Mouse (Mus musculus): ENCODE data around the gene Gnrhr.

Gene Gnrhr

DNA sequence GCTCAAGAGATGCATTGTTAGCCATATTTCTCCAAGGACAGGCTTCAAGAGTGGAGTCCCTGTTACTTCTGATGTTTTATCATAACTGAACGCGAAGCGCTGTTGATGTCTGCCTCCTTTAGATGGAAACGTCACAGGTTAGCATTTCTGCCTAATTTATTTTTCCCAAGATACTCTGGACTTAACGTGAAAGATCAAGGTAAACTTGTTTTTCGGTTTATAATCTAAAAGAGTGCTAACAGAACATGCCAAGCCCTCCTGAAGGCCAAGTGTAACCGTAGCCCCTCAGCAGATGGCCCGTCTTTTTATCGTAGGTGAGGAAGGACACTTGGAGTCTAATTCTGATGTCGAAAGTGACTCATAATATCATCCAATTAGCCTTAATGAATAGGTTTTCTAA is at the start of gene Gnrhr:
Gene Gnrhr (minus strand): TSS at position 101 of the 400 bp plus-strand sequence.
- no peak for DNase-seq (ENCODE audit: low spot score in 2 of 2)

DNA sequence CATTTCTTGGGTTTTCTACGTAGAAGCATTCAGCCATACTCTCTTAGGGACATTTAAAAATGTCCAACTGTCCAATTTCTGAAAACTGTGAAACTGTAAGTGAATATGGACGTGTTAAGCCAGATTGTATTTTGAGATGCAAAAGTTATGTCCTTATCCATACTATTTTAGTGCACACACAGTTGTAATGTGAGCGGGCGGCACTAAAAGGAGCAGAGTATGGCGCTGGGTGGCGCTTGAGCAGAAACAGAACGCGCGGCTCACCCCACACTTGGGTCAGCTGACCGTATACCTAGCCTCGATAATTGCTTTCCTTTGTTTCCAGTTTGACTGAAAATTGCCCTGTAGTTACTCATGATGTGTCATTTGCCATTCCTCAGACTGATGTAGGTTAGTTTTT is 48.9 kb upstream of the Gnrhr start:
- no peak for DNase-seq (ENCODE audit: low spot score in 2 of 2)

DNA sequence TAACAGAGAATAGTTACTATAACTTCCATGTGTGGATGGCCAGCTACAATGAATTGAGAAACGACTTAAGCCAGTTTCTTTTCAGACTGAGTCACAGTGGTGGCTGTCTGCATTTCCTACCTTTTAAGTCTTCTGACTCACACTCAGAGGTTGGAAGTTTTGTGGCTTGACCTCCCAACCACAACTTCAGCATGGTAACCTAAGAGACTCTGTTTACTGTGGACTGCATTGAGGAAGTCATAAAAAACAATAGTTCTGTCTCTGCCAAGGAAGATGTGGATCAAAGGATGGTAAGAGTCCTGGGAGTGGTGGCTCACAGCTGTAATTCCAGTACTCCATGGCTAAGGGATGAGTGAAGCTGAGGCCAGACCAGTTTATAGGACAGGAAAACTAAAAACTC is 47.2 kb upstream of the Gnrhr start:
- DNase-seq (ENCODE audit: low spot score in 2 of 2), result no peak

DNA sequence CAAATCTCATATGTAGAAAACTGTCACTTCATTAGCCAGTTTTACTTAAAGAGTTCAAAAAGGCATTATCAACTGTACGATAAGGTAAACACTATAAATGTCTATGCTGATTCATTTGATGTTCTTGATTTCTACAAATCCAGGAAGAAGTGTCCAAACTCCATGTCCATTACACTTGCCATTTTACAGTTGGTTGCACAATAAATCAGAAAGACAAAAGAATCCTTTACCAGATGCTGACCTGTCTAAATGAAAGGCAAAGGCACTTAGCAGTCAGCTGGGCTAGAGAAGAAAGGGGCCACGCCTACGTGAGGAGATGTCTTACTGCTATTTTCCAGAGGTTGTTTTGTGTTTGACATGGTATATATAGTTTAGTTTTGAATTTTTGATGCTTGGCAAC is 46.6 kb upstream of the Gnrhr start:
- no peak for DNase-seq (ENCODE audit: low spot score in 2 of 2)

DNA sequence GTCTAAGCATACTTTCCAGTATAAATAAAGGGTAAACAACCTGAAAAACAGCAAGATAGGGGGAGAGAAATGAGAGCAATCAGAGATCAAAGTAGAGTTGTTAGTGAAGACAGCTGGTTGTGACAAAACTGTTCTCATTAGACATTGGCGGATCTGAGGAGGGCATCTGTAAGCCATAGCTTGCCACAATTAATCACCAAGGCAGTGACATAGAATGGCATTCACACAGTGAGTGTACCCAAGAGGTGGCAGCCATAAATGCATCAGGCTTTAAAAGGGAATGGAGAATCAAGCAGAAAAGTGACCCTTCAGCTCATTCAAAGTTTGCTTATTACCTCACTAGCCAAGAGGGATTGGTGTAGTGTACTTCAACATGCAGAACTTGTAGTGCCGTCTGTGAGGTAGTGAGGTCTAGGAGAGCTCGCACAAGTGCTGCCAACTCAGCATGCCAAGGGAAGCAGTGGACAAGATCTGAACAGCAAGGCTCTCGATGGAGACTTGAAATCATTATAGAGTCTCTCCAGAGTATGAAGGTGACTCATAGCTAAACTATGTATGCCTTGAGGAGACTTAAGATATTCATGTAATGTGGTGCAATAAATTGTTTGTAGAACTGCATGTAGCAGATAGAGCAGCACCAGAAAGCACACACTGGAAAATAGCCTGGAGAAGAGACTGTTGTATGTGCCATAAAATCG is 29.6 kb upstream of the Gnrhr start:
- no peak for DNase-seq (ENCODE audit: low spot score in 2 of 2)

DNA sequence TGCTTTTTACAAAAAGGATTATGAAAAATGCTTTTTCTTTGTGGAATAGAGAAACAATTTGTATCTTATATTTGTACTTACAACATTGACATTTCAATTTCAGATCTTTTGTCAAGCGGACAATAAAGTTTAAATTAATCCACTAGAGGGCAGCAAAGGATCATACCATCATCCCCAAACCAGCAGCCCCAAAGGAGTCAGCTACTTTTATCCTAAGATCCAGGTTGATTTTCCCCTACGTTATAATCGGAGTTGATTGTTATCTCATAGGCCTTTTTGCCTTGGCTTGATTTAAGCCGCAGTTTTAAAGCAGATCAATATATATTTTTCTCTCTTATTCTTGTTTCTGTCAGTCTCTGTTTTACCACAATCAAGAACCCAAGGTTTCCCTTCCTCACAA is 6.3 kb downstream of the Gnrhr start:
- DNase-seq (ENCODE audit: low spot score in 2 of 2), result no peak

DNA sequence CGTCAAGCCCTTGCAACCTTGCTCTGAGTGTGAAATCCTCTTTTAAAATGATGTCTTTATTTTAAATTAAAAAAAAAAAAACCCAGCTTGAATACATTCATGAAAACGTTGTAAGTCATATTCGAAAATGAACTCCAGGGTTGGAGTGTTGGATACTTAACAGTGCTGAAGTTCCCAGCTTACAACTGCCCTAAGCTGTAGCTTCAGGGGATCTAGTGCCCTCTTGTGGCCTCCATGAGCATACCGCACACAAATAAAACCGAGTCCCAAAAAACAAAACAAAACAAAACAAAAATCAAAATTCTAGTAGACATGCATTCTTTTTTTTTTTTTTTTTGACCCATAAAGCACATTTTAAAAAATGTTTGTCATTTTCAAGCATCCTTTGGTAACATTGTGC is 6.9 kb downstream of the Gnrhr start:
- no peak for DNase-seq (ENCODE audit: low spot score in 2 of 2)

DNA sequence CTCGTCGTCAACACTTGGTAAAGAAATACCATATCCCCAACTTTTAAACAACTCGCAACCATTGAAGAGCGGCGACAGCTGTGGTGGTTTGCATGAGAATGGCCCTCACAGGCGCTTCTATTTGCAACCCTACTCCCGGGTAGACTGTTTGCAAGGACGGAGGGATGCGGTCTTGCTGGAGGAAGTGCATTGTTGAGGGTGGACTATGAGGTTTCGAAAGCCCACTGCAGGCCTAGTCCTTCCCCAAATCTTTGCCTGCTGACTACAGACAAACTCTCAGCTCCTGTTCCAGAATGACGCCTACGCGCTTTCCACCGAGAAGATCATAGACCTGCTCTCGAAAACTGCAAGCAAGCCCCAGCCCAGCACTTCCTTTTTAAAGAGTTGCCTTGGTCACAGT is 7.4 kb downstream of the Gnrhr start:
- no peak for DNase-seq (ENCODE audit: low spot score in 2 of 2)

DNA sequence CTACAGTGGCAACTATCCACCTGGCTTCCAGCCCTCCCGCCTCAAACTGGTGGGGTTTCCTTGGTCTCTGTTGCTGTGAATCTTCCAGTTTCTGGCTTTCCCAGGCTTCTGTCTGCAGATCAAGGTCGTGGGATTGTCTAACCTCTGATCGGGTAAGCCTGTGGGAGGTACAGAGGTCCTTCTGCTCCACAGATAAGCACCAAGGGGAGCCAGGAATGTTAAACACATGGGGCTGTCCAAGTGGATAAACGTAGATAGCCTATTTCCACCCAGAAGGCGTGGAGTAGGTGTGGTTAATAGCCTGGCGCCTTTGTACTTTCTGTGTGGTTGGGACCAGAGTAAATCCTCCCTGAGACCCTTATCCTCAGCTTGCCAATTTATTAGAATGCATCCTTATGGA is 10.3 kb downstream of the Gnrhr start:
- DNase-seq (ENCODE audit: low spot score in 2 of 2), result no peak

DNA sequence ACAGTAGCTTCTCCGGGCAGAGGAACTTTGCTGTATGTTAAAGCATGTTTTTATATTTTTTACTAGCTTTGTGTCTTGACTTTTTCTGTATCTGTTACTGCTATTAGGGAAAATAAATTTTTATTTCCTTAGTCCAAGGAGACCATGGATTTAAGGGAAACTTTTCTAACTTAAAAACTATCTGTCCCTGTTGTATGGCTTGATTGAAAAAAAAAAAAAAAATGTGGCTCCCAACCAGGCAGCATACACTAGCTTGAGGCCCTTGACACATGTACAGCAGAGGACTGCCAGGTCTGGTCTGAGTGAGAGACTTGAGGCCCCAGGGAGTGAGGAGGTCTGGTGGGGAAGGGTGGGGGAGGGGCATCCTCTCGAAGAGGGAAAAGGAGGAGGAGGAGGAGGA is 23.9 kb downstream of the Gnrhr start:
- no peak for DNase-seq (ENCODE audit: low spot score in 2 of 2)

DNA sequence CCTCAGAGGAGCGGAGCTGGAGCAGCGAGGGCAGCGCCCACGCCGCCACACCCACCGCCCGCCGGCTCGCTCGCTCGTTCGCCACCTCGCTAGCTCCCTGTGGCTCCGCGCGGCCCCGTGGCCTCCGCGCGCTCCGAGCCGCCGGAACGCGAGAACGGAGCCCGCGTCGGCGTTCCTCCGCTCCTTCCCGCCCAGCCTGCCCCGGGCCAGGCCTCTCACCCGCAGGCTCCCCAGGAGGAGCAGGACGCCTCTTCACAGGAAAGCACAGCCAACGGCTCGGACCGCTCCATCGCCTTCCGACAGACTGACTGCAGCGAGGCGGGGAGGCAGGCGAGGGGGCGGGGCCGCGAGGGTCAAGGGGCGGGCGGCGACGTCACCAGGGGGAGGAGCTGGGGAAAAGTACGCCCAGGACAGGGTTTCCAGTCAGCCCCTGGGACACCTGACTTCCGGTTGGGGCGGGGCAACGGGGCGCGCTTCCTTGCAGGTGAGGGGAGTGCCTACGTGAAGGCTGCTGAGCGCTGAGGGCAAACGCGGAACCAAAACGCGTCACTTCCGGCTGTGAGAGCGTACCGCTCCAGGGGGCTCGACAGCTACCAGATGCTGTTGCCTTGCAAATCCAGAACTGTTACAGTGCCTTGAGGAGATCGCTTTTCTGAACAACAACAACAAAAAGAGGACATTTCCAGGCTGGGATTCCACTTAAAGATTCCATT is 25.1 kb downstream of the Gnrhr start, which contains the start of gene Uba6:
Gene Uba6 (minus strand): TSS at position 355 of the 713 bp plus-strand sequence.
- DNase-seq (ENCODE audit: low spot score in 2 of 2), result peak; percentile 98 to 99

DNA sequence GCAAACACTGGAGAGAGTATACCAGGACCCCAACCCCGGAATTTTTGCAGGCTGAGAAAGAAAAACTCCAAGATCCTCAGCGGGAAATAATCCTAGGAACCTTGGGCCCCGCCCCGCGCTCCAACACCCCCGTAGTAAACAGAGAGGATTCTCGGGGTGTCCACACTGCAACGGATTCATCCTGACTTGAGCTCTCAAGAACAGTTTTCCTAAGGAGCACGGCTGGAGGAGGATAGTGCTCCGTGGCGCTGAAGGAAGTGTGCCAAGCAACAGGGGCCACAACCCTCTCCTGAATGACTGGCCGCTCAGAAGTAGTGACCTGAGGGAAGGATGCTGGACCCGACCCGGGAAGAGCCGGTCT is 25.6 kb downstream of the Gnrhr start:
- DNase-seq (ENCODE audit: low spot score in 2 of 2), result no peak

Data from urinary bladder, adult 18-20 months (tissue).